Mouse (Mus musculus): ENCODE results near the gene Gria1. TPM values are rescaled to one million over a fixed set of nuclear protein-coding genes. Genes with fewer than 3 reads are reported as not detected.

Gene Gria1
- polyA plus RNA-seq (2014; fragmentation: Nextera tagmentation; extraction: Ambion mirVana) = 39.7 and 40.4 TPM in 2 replicates

DNA sequence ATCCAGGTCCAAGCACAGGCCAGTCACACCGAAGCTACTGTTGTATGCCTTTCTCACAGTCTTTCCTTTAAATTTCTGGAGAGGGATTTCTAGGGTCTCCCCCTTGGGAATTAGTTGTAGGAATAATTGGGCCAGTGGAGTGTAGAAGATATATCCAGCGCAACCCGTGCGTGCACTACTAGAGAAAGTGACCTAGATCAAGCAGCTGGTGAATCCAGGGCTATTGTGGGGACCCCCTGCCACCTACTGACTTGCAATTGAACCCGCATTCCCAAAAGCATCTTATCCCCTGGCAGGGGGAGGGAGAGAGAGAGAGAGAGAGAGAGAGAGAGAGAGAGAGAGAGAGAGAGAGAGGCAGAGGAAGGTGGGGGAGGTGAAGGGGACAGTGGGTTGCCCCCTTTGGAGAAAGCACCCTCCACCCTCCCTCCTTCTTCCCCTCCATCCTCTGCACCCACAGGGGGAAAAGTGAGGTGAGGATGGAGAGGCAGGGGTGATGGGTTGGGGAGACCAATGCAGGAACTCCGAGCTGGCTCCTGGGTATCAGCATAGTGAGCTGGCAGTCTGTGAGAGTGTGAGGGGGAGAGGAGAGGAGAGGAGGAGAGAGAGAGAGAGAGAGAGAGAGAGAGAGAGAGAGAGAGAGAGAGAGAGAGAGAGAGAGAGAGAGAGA, at the start of gene Gria1:
Gene Gria1 (plus strand): TSS at position 364 of the 667 bp plus-strand sequence.
- DNase-seq (ENCODE audit: low spot score) (peak; percentile 30), ATAC-seq (ENCODE audit: low FRiP score) (peak; percentile 48)

DNA sequence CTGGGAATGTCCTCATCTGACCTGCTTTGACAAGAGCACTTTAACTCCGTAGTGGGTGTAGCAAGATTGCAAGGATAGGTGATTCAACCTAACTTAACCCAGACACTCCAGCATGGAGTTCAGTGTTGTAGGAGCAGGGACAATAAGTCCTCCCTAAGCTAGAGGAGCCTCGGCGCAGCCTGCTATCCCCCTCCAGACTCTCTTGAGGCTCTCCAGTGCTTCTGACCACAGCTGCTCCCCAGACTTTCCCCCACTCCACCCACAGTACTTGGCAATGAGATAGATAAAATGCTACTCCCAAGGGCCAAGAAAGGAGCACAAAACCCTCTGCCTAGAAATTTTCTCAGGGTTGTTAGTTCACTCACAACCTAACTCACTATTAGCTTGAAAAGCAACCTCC, 49.4 kb upstream of the Gria1 start:
- H3K36me3 ChIP-seq (replicated peaks; ENCODE audit: control insufficient read depth, insufficient read depth) = no peaks in the 10 kb centered on the region
- no peak overlapping the region for H3K27ac ChIP-seq
- H3K9me3 ChIP-seq (ENCODE audit: control insufficient read depth, low read length) = no peaks in the 10 kb centered on the region
- H3K4me2 ChIP-seq (replicated peaks) = no peak overlapping the region
- H3K4me1 ChIP-seq (replicated peaks; ENCODE audit: control insufficient read depth, insufficient read depth, low read length) = no peaks in the 10 kb centered on the region
- WGBS = 94% methylated on average over 3 of the region's 3 CpGs
- H3K9ac ChIP-seq = no peak overlapping the region
- no peaks in the 10 kb centered on the region for H3K27me3 ChIP-seq (ENCODE audit: control insufficient read depth, insufficient read depth, low read length)
- DNase-seq (ENCODE audit: low spot score) = no peak
- no peak overlapping the region for H3K4me3 ChIP-seq (replicated peaks; ENCODE audit: low read length)
- ATAC-seq (ENCODE audit: low FRiP score) = no peak

More for the DNA sequence above, at the start of gene Gria1:
- Histone ChIP-seq H3K4me2 (replicated peaks) (peak within 1 kb of the TSS; percentile 43), H3K36me3 (replicated peaks; ENCODE audit: control insufficient read depth, insufficient read depth) (no peaks in the 10 kb centered on the region), H3K27me3 (ENCODE audit: control insufficient read depth, insufficient read depth, low read length) (no peaks in the 10 kb centered on the region), H3K9me3 (ENCODE audit: control insufficient read depth, low read length) (no peaks in the 10 kb centered on the region), H3K9ac (peak within 1 kb of the TSS; percentile 57), H3K4me1 (replicated peaks; ENCODE audit: control insufficient read depth, insufficient read depth, low read length) (peaks cover 9% of the 10 kb centered on the region; the same call in 1 of the 2 replicates), H3K27ac (peak within 1 kb of the TSS; percentile 63), H3K4me3 (replicated peaks; ENCODE audit: low read length) (peak within 1 kb of the TSS; percentile 35)
- 21% methylated on average over 6 of the region's 6 CpGs for WGBS

DNA sequence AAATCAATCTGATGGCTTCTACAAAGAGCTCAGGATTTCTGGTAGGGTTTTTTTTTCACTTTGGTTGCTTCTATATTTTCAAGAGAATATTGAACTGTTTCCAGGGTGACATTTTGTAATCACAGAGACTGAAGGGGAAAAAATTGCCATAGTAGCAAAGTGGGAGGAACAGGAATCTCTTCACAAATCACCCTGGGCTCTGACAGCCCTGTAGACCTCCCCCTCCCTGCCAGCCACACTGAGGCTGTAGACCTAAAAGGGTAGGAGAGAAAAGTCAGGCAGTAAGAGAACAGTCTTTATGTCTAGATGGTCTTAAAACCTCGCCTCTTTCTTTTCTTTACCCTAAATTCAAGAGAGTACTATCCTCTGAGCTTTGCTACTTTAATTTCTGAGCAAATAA, 38.4 kb upstream of the Gria1 start:
- Histone ChIP-seq H3K9me3 (ENCODE audit: control insufficient read depth, low read length) (no peaks in the 10 kb centered on the region), H3K27me3 (ENCODE audit: control insufficient read depth, insufficient read depth, low read length) (no peaks in the 10 kb centered on the region), H3K27ac (no peak overlapping the region), H3K4me1 (replicated peaks; ENCODE audit: control insufficient read depth, insufficient read depth, low read length) (no peaks in the 10 kb centered on the region), H3K36me3 (replicated peaks; ENCODE audit: control insufficient read depth, insufficient read depth) (no peaks in the 10 kb centered on the region), H3K9ac (no peak overlapping the region), H3K4me3 (replicated peaks; ENCODE audit: low read length) (no peak overlapping the region), H3K4me2 (replicated peaks) (no peak overlapping the region)
- WGBS = 44% methylated on average over 1 of the region's 1 CpGs
- no peak for ATAC-seq (ENCODE audit: low FRiP score)
- DNase-seq (ENCODE audit: low spot score) = no peak

DNA sequence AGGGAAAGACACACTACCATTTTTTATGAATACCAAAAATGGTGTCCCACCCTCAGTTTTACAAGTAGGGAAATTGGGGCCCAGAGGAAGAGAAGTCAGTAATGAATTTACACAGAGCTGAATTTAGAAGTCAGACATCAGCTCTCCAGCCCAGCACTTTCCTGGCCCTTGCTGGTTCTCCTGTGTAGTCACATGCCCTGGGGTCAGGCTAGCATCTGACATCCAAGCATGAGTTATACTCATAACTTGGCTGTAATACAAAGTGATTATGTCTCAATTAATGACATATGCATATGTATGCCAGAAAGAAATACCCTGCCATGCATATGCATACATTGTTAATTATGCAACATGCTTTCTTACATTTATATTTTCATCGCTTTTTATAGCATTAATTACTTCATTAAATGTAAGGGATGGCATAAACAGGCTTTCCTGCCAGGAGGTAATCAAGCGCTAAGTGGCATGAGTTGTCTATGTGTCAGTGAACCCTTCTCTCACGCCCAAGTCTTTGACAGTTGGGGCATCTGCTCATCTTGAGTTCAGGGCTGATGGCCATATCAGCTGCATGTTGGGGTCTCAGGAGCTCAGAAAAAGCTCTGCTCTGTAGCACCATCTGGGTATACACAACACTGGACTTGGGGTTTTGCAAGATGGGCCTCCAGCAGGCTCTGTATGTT, 26.7 kb upstream of the Gria1 start:
- Histone ChIP-seq H3K9me3 (ENCODE audit: control insufficient read depth, low read length) (no peaks in the 10 kb centered on the region), H3K36me3 (replicated peaks; ENCODE audit: control insufficient read depth, insufficient read depth) (no peaks in the 10 kb centered on the region), H3K4me1 (replicated peaks; ENCODE audit: control insufficient read depth, insufficient read depth, low read length) (no peaks in the 10 kb centered on the region), H3K4me2 (replicated peaks) (no peak overlapping the region), H3K4me3 (replicated peaks; ENCODE audit: low read length) (no peak overlapping the region), H3K27me3 (ENCODE audit: control insufficient read depth, insufficient read depth, low read length) (no peaks in the 10 kb centered on the region), H3K27ac (no peak overlapping the region), H3K9ac (no peak overlapping the region)
- 76% methylated on average over 3 of the region's 3 CpGs for WGBS
- ATAC-seq (ENCODE audit: low FRiP score) = no peak
- no peak for DNase-seq (ENCODE audit: low spot score)

DNA sequence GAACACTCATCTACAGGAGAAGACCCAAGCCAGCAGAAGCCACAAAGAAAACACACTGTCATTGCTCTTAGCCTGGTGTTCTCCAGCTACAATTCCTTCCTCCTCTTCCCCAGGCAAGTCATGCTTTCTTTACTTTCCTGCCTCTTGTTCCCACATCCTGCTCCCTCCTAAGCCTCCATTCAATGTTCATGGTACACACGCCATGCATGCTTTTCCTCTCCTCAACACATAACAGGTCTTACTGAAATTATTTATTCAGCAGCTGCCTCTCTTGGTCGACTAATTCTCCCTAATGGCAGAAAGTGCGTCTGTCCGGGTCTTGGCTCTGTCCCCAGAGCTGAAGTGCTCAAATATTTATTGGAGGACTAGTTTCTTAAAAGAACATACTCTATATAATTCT, 25.7 kb upstream of the Gria1 start:
- ATAC-seq (ENCODE audit: low FRiP score) (no peak), DNase-seq (ENCODE audit: low spot score) (no peak)
- no peak overlapping the region for H3K4me2 ChIP-seq (replicated peaks)
- no peaks in the 10 kb centered on the region for H3K27me3 ChIP-seq (ENCODE audit: control insufficient read depth, insufficient read depth, low read length)
- H3K4me3 ChIP-seq (replicated peaks; ENCODE audit: low read length) = no peak overlapping the region
- no peak overlapping the region for H3K27ac ChIP-seq
- H3K4me1 ChIP-seq (replicated peaks; ENCODE audit: control insufficient read depth, insufficient read depth, low read length) = no peaks in the 10 kb centered on the region
- H3K36me3 ChIP-seq (replicated peaks; ENCODE audit: control insufficient read depth, insufficient read depth) = no peaks in the 10 kb centered on the region
- H3K9ac ChIP-seq = no peak overlapping the region
- 72% methylated on average over 4 of the region's 4 CpGs for WGBS
- H3K9me3 ChIP-seq (ENCODE audit: control insufficient read depth, low read length) = no peaks in the 10 kb centered on the region

DNA sequence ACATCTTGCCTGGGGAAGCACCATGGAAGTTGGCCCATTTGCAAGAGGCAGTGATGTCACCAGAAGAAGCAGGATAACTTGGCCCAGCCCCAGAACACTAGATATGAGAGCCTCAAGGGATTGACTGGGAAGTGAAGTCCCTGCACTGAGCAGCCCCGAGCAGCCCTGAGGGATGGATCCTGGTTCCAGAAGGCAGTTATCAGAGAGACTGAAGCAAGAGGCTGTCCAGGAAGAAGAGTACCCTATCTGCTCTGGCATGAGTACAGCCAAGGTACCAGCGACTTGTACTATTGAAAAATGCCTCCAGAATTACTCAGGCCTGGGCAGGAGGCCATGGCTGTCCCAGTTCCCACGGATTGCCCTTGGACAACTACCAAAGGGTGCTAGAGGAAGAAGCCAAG, 11.6 kb upstream of the Gria1 start:
- Histone ChIP-seq H3K4me1 (replicated peaks; ENCODE audit: control insufficient read depth, insufficient read depth, low read length) (no peaks in the 10 kb centered on the region), H3K9me3 (ENCODE audit: control insufficient read depth, low read length) (no peaks in the 10 kb centered on the region), H3K27ac (no peak overlapping the region), H3K9ac (no peak overlapping the region), H3K27me3 (ENCODE audit: control insufficient read depth, insufficient read depth, low read length) (no peaks in the 10 kb centered on the region), H3K36me3 (replicated peaks; ENCODE audit: control insufficient read depth, insufficient read depth) (no peaks in the 10 kb centered on the region), H3K4me3 (replicated peaks; ENCODE audit: low read length) (no peak overlapping the region), H3K4me2 (replicated peaks) (no peak overlapping the region)
- 81% methylated on average over 3 of the region's 3 CpGs for WGBS
- no peak for DNase-seq (ENCODE audit: low spot score)
- ATAC-seq (ENCODE audit: low FRiP score) = no peak

DNA sequence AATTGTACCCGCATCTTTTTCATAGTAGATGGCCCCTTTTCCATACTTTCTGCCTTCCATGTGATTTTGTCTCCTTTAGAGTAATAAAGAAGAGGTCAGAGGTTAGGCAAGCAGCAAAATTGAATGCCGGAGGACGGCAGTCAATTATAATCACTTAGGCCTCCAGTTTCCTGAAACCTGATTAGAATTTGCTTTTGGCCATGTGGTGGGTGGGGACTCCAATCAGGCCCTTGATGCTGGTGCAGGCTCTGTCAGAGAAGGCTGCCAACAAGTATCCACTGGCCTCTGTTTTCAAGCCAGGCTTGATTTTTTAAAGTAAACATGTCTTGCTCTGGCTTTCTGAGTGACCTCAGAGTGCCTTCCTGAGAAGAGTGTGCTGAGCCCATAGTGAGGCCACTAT, 6.6 kb upstream of the Gria1 start:
- no peaks in the 10 kb centered on the region for H3K27me3 ChIP-seq (ENCODE audit: control insufficient read depth, insufficient read depth, low read length)
- H3K4me2 ChIP-seq (replicated peaks) = no peak overlapping the region
- no peaks in the 10 kb centered on the region for H3K36me3 ChIP-seq (replicated peaks; ENCODE audit: control insufficient read depth, insufficient read depth)
- no peak overlapping the region for H3K27ac ChIP-seq
- ATAC-seq (ENCODE audit: low FRiP score) (no peak), DNase-seq (ENCODE audit: low spot score) (no peak)
- 39% methylated on average over 3 of the region's 3 CpGs for WGBS
- no peaks in the 10 kb centered on the region for H3K9me3 ChIP-seq (ENCODE audit: control insufficient read depth, low read length)
- H3K4me1 ChIP-seq (replicated peaks; ENCODE audit: control insufficient read depth, insufficient read depth, low read length) = no peaks in the 10 kb centered on the region
- H3K9ac ChIP-seq = no peak overlapping the region
- H3K4me3 ChIP-seq (replicated peaks; ENCODE audit: low read length) = no peak overlapping the region

DNA sequence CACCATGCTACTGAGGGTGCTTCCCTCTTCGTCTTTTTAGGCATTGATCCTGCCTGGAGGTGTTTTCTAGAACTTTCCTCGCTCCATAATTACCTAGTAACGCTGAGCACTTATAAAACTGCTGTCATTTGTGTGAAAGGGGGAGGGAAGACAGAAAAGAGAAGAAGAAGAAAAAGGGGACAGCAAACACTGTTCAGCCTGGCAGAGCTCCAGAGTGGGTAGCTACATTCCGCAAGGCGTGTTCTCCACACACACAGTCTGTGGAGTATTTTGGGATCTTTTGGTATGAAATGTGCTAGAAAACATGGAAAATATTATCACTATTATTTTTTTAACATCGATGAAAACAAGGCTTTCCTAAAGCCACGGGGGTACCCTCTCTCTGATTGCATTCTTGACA, 5.8 kb upstream of the Gria1 start:
- H3K9me3 ChIP-seq (ENCODE audit: control insufficient read depth, low read length) = no peaks in the 10 kb centered on the region
- no peak overlapping the region for H3K27ac ChIP-seq
- no peaks in the 10 kb centered on the region for H3K4me1 ChIP-seq (replicated peaks; ENCODE audit: control insufficient read depth, insufficient read depth, low read length)
- DNase-seq (ENCODE audit: low spot score) (no peak), ATAC-seq (ENCODE audit: low FRiP score) (no peak)
- H3K9ac ChIP-seq = no peak overlapping the region
- no peaks in the 10 kb centered on the region for H3K36me3 ChIP-seq (replicated peaks; ENCODE audit: control insufficient read depth, insufficient read depth)
- no peak overlapping the region for H3K4me2 ChIP-seq (replicated peaks)
- WGBS = 84% methylated on average over 7 of the region's 7 CpGs
- H3K4me3 ChIP-seq (replicated peaks; ENCODE audit: low read length) = no peak overlapping the region
- H3K27me3 ChIP-seq (ENCODE audit: control insufficient read depth, insufficient read depth, low read length) = no peaks in the 10 kb centered on the region

DNA sequence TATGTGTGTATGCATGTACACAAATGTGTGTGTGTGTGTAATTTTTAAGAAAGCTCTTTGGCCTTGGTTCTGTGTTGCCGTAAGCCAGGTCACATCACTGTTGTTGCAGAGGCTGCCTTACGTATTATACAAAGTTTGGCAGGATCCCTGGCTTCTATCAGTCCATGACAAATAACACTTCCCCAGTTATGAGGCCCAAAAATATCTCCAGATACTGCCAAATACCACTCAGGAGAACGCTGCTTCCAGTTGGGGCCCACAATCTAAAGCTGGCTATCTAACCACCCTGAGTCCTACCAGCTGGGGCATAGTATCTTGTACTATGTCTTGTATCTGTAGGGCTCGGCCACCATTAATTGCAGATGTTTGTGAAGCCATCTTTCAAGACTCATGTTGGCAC, 3.4 kb upstream of the Gria1 start:
- H3K27me3 ChIP-seq (ENCODE audit: control insufficient read depth, insufficient read depth, low read length) = no peaks in the 10 kb centered on the region
- H3K4me3 ChIP-seq (replicated peaks; ENCODE audit: low read length) = no peak overlapping the region
- H3K4me1 ChIP-seq (replicated peaks; ENCODE audit: control insufficient read depth, insufficient read depth, low read length) = peaks cover 4% of the 10 kb centered on the region; the same call in 1 of the 2 replicates
- no peaks in the 10 kb centered on the region for H3K36me3 ChIP-seq (replicated peaks; ENCODE audit: control insufficient read depth, insufficient read depth)
- WGBS = 89% methylated on average over 4 of the region's 4 CpGs
- ATAC-seq (ENCODE audit: low FRiP score) (no peak), DNase-seq (ENCODE audit: low spot score) (no peak)
- H3K27ac ChIP-seq = no peak overlapping the region
- no peak overlapping the region for H3K4me2 ChIP-seq (replicated peaks)
- H3K9me3 ChIP-seq (ENCODE audit: control insufficient read depth, low read length) = no peaks in the 10 kb centered on the region
- no peak overlapping the region for H3K9ac ChIP-seq

Data from hindbrain, embryonic 14.5 days (tissue).